Mouse (Mus musculus) forebrain, embryonic 15.5 days (tissue): ENCODE results near the gene Ctnnbl1. TPM values are rescaled to one million over a fixed set of nuclear protein-coding genes. Genes with fewer than 3 reads are reported as not detected.

Experiments
- ATAC-seq: fragments of 200-750 bp; cut with Nextera tagmentation; replicated peaks from 2 replicates; pipeline ENCODE4 v1.8.0; 2017; ENCODE audit warnings: mild to moderate bottlenecking, moderate TSS enrichment, moderate library complexity
- H3K27ac ChIP-seq: fragments of 300-500 bp; sonication (generic); replicated peaks from 2 replicates; pipeline ENCODE4 v1.5.1; 2015; ENCODE audit warnings: mild to moderate bottlenecking, inconsistent platforms
- H3K27me3 ChIP-seq: fragments of 300-500 bp; sonication (generic); 2 replicates; pipeline ENCODE4 v1.6.1; 2015; ENCODE audit warnings: inconsistent platforms
- H3K36me3 ChIP-seq: fragments of 300-500 bp; sonication (generic); 2 replicates; pipeline ENCODE4 v1.6.1; 2015; ENCODE audit warnings: mild to moderate bottlenecking, inconsistent platforms
- H3K4me1 ChIP-seq: fragments of 300-500 bp; sonication (generic); 2 replicates; pipeline ENCODE4 v1.6.1; 2015; ENCODE audit warnings: inconsistent platforms
- H3K4me2 ChIP-seq: fragments of 300-500 bp; sonication (generic); replicated peaks from 2 replicates; pipeline ENCODE4 v1.6.1; 2015; ENCODE audit warnings: mild to moderate bottlenecking, inconsistent platforms
- H3K4me3 ChIP-seq: fragments of 300-500 bp; sonication (generic); 2 replicates; pipeline ENCODE4 v1.5.1; 2015; ENCODE audit warnings: mild to moderate bottlenecking, inconsistent platforms
- H3K9ac ChIP-seq: fragments of 300-500 bp; sonication (generic); replicated peaks from 2 replicates; pipeline ENCODE4 v1.6.1; 2015; ENCODE audit warnings: mild to moderate bottlenecking, inconsistent platforms
- H3K9me3 ChIP-seq: fragments of 300-500 bp; sonication (generic); 2 replicates; pipeline ENCODE4 v1.6.1; 2016; ENCODE audit warnings: inconsistent platforms
- WGBS: fragments of 180-500 bp; shearing (Covaris S2); methylation state at CpG from one replicate; pipeline ENCODE4 v1.1.7; 2015; ENCODE audit warnings: mixed read lengths; 5-methylcytosine and 5-hydroxymethylcytosine counted together
- polyA plus RNA-seq: library from polyadenylated mRNA; unstranded; fragments of >200 nt; fragmentation: Nextera tagmentation; extraction: Ambion mirVana; gene quantifications from 2 replicates; pipeline ENCODE4 v1.2.1, GENCODE M21; 2015

Gene Ctnnbl1
- polyA plus RNA-seq, 1 experiment from 2014 or later: 81.1 TPM

GRCm38 (mm10) chr2:157784238-157784637, 47.0 kb downstream of the Ctnnbl1 start:
- Histone ChIP-seq H3K36me3 (peaks cover 4% of the 10 kb centered on the region; the same call in 1 of the 2 replicates), H3K9me3 (no peaks in the 10 kb centered on the region), H3K4me3 (no peak overlapping the region), H3K9ac (no peak overlapping the region), H3K27me3 (no peaks in the 10 kb centered on the region), H3K27ac (no peak overlapping the region), H3K4me1 (peaks cover 3% of the 10 kb centered on the region; the same call in 1 of the 2 replicates), H3K4me2 (no peak overlapping the region)
- WGBS: 91% methylated on average over 6 of the region's 6 CpGs
- no peak for ATAC-seq

DNA sequence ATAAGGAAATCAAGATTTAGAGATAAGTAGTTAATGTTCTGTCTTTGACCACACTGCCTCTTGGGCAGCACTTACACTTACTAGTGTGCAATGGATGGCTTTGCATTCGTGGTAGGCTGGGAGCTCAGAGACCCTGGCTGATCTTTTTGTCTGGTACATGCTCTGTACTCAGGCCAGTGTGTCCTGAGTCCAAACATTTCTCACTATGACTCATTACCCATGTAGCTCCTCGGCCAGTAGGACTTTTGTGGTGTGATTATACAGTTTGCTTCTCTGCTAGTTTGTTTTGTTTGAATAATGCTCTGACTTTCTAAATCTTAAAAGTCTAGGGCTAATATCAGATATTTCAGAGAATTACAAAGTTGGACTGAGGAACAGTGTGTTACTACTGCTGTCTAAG, 47.4 kb downstream of the Ctnnbl1 start:
- 78% methylated on average over 2 of the region's 2 CpGs for WGBS
- no peaks in the 10 kb centered on the region for H3K27me3 ChIP-seq
- H3K9ac ChIP-seq: no peak overlapping the region
- no peak for ATAC-seq
- no peak overlapping the region for H3K4me2 ChIP-seq
- H3K4me1 ChIP-seq: peaks cover 3% of the 10 kb centered on the region; the same call in 1 of the 2 replicates
- H3K27ac ChIP-seq: no peak overlapping the region
- H3K9me3 ChIP-seq: no peaks in the 10 kb centered on the region
- peaks cover 6% of the 10 kb centered on the region; the same call in 1 of the 2 replicates for H3K36me3 ChIP-seq
- no peak overlapping the region for H3K4me3 ChIP-seq

GRCm38 (mm10) chr2:157789226-157789625, 52.0 kb downstream of the Ctnnbl1 start:
- no peak for ATAC-seq
- peaks cover 15% of the 10 kb centered on the region for H3K4me1 ChIP-seq
- WGBS: 77% methylated on average over 7 of the region's 7 CpGs
- no peak overlapping the region for H3K9ac ChIP-seq
- H3K4me3 ChIP-seq: no peak overlapping the region
- no peaks in the 10 kb centered on the region for H3K9me3 ChIP-seq
- 0 out of 2 replicates have a peak overlapping the region, but pooled peaks have one; percentile 23 for H3K27ac ChIP-seq
- no peak overlapping the region for H3K4me2 ChIP-seq
- H3K36me3 ChIP-seq: peaks cover 6% of the 10 kb centered on the region; the same call in 1 of the 2 replicates
- H3K27me3 ChIP-seq: no peaks in the 10 kb centered on the region

DNA sequence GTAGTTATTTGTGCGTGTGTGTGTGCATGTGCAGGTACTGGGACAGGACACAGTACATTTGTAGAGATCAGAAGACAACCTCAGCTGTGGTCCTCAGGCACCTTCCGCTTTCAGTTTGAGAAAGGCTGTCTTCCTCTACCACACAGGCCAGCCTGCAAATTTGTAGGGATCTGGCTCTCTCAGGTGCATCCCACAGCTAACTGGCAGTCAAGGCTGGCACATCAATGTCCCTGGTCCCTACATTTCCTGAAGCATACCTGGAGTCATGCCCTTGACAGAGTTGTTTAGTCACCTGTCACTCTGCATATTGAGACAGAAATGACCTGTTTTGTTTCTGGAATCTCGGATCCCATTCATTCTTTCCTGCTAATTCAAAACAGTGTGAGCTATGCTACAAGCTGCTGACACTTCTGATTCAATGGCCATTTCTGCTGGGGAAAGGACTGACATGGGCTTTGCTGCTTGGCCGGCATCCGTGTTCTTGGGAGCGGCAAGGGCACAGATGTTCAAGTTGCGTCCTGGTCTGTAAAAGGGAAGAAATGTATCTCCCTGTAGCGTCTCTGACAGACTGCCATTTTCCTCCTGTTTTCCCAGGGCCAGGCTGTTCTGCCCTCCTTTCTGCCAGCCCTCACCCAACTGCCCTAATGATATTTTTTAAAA, 53.8 kb downstream of the Ctnnbl1 start:
- peaks cover 15% of the 10 kb centered on the region for H3K4me1 ChIP-seq
- H3K4me2 ChIP-seq: no peak overlapping the region
- H3K9ac ChIP-seq: no peak overlapping the region
- ATAC-seq: no peak
- peaks cover 6% of the 10 kb centered on the region; the same call in 1 of the 2 replicates for H3K36me3 ChIP-seq
- H3K9me3 ChIP-seq: no peaks in the 10 kb centered on the region
- H3K27me3 ChIP-seq: no peaks in the 10 kb centered on the region
- H3K27ac ChIP-seq: 0 out of 2 replicates have a peak overlapping the region, but pooled peaks have one; percentile 19
- no peak overlapping the region for H3K4me3 ChIP-seq
- 70% methylated on average over 8 of the region's 8 CpGs for WGBS

- Histone ChIP-seq H3K27me3 (no peaks in the 10 kb centered on the region), H3K9ac (no peak overlapping the region), H3K4me3 (no peak overlapping the region), H3K4me1 (peaks cover 15% of the 10 kb centered on the region), H3K27ac (no peak overlapping the region; the same call in 1 of the 2 replicates), H3K4me2 (no peak overlapping the region), H3K9me3 (no peaks in the 10 kb centered on the region), H3K36me3 (peaks cover 6% of the 10 kb centered on the region; the same call in 1 of the 2 replicates)
- ATAC-seq: no peak
- WGBS: 46% methylated on average over 14 of the region's 14 CpGs
Observed at GRCm38 (mm10) chr2:157791528-157792162, 54.4 kb downstream of the Ctnnbl1 start.

- Histone ChIP-seq H3K4me1 (peaks cover 15% of the 10 kb centered on the region), H3K27me3 (no peaks in the 10 kb centered on the region), H3K4me2 (no peak overlapping the region), H3K27ac (no peak overlapping the region), H3K9me3 (no peaks in the 10 kb centered on the region), H3K9ac (no peak overlapping the region), H3K4me3 (no peak overlapping the region), H3K36me3 (peaks cover 6% of the 10 kb centered on the region; the same call in 1 of the 2 replicates)
- ATAC-seq: no peak
- WGBS: 90% methylated on average over 10 of the region's 10 CpGs
Observed at GRCm38 (mm10) chr2:157792840-157793552, 55.8 kb downstream of the Ctnnbl1 start.

DNA sequence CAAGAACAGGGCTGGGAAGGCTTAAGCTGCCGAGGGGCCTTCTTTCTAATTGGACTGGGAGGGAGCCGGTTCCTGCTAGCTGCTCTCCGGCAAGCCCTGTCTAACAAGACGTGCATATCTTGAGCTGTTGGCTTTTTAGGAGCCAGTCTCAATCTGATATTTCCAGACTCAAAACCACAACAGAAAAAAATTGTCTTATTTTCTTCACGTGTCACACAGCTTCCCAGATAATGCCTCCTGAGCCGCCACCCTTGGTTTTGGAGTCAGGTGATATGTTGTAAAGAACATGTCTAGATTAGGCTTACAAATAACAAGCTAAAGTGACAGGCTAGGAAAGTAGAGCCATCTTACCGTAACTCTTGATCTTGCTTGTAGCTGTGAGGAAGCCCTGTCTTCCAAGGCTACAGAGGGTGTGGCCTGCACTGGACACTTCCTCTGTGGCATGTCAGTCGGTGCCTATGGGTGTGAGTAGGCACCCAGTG, 56.7 kb downstream of the Ctnnbl1 start:
- peaks cover 5% of the 10 kb centered on the region; the same call in 1 of the 2 replicates for H3K36me3 ChIP-seq
- WGBS: 60% methylated on average over 8 of the region's 8 CpGs

DNA sequence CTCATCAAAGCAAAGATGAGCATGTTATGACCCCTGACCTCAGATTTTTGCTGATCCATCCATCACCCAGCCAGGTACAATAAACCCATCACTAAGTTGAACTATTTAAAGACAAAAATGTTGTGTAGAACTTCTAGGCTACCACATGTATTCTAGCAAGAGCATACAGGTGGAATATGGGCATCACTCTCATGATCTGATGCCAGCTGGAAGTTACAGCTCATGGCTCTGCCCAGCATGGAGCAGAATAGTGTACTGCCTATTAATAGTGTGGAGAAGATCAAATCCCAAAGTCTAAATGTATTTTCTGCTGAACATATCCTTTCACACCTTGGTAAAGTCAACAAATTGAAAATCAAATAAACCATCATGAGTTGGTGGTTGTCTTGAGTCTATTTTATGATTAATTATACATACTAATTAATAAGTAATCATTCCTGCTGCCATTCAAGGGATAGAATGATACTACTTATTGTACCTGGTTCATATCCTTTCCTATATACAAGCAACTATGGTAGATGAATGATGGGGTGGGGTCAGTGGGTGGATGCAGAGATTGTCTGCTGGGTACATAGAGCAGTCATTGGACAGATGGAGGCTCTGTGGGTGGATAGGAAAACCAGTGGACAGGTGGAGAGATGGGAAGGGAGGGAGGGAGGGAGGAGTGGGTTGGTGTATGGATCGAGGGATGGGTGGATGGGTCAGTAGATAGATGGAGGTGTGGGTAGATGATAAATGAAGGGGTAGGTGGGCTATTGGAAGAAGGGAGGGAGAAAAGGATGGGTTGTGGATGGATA, 58.6 kb downstream of the Ctnnbl1 start:
- no peak for ATAC-seq
- Histone ChIP-seq H3K4me1 (peaks cover 18% of the 10 kb centered on the region), H3K4me3 (no peak overlapping the region), H3K9me3 (no peaks in the 10 kb centered on the region), H3K27me3 (no peaks in the 10 kb centered on the region), H3K27ac (no peak overlapping the region), H3K36me3 (no peaks in the 10 kb centered on the region), H3K4me2 (no peak overlapping the region), H3K9ac (no peak overlapping the region)
- 94% methylated on average over 1 of the region's 1 CpGs for WGBS

More for the DNA sequence above, 56.7 kb downstream of the Ctnnbl1 start:
- ATAC-seq: no peak
- H3K9me3 ChIP-seq: no peaks in the 10 kb centered on the region
- H3K9ac ChIP-seq: no peak overlapping the region
- H3K27me3 ChIP-seq: no peaks in the 10 kb centered on the region
- peaks cover 15% of the 10 kb centered on the region for H3K4me1 ChIP-seq
- H3K4me2 ChIP-seq: no peak overlapping the region
- no peak overlapping the region for H3K4me3 ChIP-seq
- no peak overlapping the region for H3K27ac ChIP-seq

- H3K4me1 ChIP-seq: peaks cover 35% of the 10 kb centered on the region
- WGBS: 93% methylated on average over 9 of the region's 9 CpGs
- no peaks in the 10 kb centered on the region for H3K27me3 ChIP-seq
- no peaks in the 10 kb centered on the region for H3K36me3 ChIP-seq
- H3K9ac ChIP-seq: no peak overlapping the region
- H3K27ac ChIP-seq: no peak overlapping the region
- H3K4me3 ChIP-seq: no peak overlapping the region
- H3K4me2 ChIP-seq: no peak overlapping the region
- H3K9me3 ChIP-seq: no peaks in the 10 kb centered on the region
- ATAC-seq: no peak
Observed at GRCm38 (mm10) chr2:157799533-157799932, 62.3 kb downstream of the Ctnnbl1 start.

DNA sequence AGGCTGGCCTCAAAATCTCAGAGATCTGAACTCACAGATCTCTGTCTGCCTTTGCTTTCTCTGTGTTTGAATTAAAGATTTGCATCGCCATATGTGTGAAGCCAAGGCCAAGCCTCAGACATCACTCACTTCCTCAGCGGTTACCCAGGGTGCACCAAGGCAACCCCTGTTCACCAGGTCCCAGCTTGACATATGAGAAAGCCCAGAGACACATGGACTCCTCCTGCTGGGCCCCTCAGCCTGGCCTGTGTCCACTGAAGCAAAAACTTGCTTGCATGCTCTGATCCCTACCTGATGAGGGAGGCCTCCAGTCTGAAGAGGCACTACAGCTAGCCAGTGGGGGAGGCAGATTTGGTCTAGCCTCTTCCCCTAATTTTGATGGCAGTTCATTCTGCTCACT, 63.1 kb downstream of the Ctnnbl1 start:
- Histone ChIP-seq H3K9ac (no peak overlapping the region), H3K4me1 (peaks cover 43% of the 10 kb centered on the region), H3K9me3 (no peaks in the 10 kb centered on the region), H3K36me3 (no peaks in the 10 kb centered on the region), H3K27me3 (no peaks in the 10 kb centered on the region), H3K4me2 (no peak overlapping the region), H3K4me3 (no peak overlapping the region), H3K27ac (peak overlapping the region; percentile 93)
- no peak for ATAC-seq
- 89% methylated on average over 2 of the region's 2 CpGs for WGBS

- Histone ChIP-seq H3K27me3 (no peaks in the 10 kb centered on the region), H3K36me3 (no peaks in the 10 kb centered on the region), H3K4me1 (peaks cover 45% of the 10 kb centered on the region), H3K9ac (peak overlapping the region; percentile 4), H3K4me3 (no peak overlapping the region), H3K9me3 (no peaks in the 10 kb centered on the region), H3K4me2 (peak overlapping the region; percentile 15; the same call in 1 of the 2 replicates), H3K27ac (peak overlapping the region; percentile 93)
- peak; percentile 77 for ATAC-seq
- 2% methylated on average over 11 of the region's 11 CpGs for WGBS
Observed at GRCm38 (mm10) chr2:157800746-157801501, 63.7 kb downstream of the Ctnnbl1 start.
